Mouse (Mus musculus) megakaryocyte, adult 5-6 weeks (primary cell): ENCODE results near the gene Tmem191c. TPM values are rescaled to one million over a fixed set of nuclear protein-coding genes. Genes with fewer than 3 reads are reported as not detected.
A peak's percentile ranks its signal among the peaks of the same experiment; 100 is the strongest.

Experiments used
- ATAC-seq: 2 replicates; pipeline ENCODE4 v1.8.0; 2016; ENCODE audit warnings: mild to moderate bottlenecking, inconsistent platforms; ENCODE audit not compliant: poor library complexity, severe bottlenecking
- total RNA-seq, 2 experiments: library from RNA; stranded (forward) in 1 of 2; stranded (reverse) in 1 of 2; fragments of 153-499, 151-499 nt in 1 of 2; fragments of 221-1000, 200-1000 nt in 1 of 2; gene quantifications; 2 replicates each; pipeline versions ENCODE4 v1.2.3 to v1.2.4; 2015 to 2017

Tmem191c gene
- total RNA-seq, 2 experiments from 2014 or later: 2.1 to 4.1 TPM

GRCm38 (mm10) chr16:17261341-17261740 is 14.5 kb upstream of the Tmem191c start:
- ATAC-seq: no peak

- ATAC-seq: no peak
These were observed 9.8 kb upstream of the Tmem191c start for GRCm38 (mm10) chr16:17266113-17266512.

GRCm38 (mm10) chr16:17267937-17268336 is 7.9 kb upstream of the Tmem191c start:
- no peak for ATAC-seq

GRCm38 (mm10) chr16:17269872-17270271 is 6.0 kb upstream of the Tmem191c start:
- ATAC-seq: no peak

GRCm38 (mm10) chr16:17271124-17271523 is 4.8 kb upstream of the Tmem191c start:
- ATAC-seq: no peak

GRCm38 (mm10) chr16:17271856-17272255 is 4.0 kb upstream of the Tmem191c start:
- ATAC-seq: no peak

- ATAC-seq: peak; percentile 94
These were observed 581 bp downstream of the Tmem191c start for GRCm38 (mm10) chr16:17276164-17277151.

- ATAC-seq: peak; percentile 33
These were observed 1.7 kb downstream of the Tmem191c start for GRCm38 (mm10) chr16:17277342-17278211.

- no peak for ATAC-seq
These were observed 4.6 kb downstream of the Tmem191c start for GRCm38 (mm10) chr16:17280471-17280870.

- ATAC-seq: no peak
These were observed 7.3 kb downstream of the Tmem191c start for GRCm38 (mm10) chr16:17283151-17283550.

GRCm38 (mm10) chr16:17287103-17287502 is 11.2 kb downstream of the Tmem191c start:
- ATAC-seq: no peak

GRCm38 (mm10) chr16:17291016-17291415 is 15.1 kb downstream of the Tmem191c start:
- ATAC-seq: no peak

GRCm38 (mm10) chr16:17292751-17293150 is 16.9 kb downstream of the Tmem191c start:
- peak; percentile 82 for ATAC-seq

GRCm38 (mm10) chr16:17300818-17301217 is 24.9 kb downstream of the Tmem191c start:
- no peak for ATAC-seq

GRCm38 (mm10) chr16:17303521-17304245 is 27.8 kb downstream of the Tmem191c start:
- no peak for ATAC-seq

- no peak for ATAC-seq
These were observed 31.6 kb downstream of the Tmem191c start for GRCm38 (mm10) chr16:17307461-17307860.

- no peak for ATAC-seq
These were observed 33.2 kb downstream of the Tmem191c start for GRCm38 (mm10) chr16:17309036-17309435.

GRCm38 (mm10) chr16:17312531-17312930 is 36.7 kb downstream of the Tmem191c start:
- no peak for ATAC-seq

GRCm38 (mm10) chr16:17316554-17316953 is 40.7 kb downstream of the Tmem191c start:
- ATAC-seq: no peak

GRCm38 (mm10) chr16:17321481-17321880 is 45.6 kb downstream of the Tmem191c start:
- no peak for ATAC-seq

- no peak for ATAC-seq
These were observed 48.9 kb downstream of the Tmem191c start for GRCm38 (mm10) chr16:17324745-17325144.
